Mouse (Mus musculus): ENCODE results near the gene Zdhhc1. TPM values are rescaled to one million over a fixed set of nuclear protein-coding genes. Genes with fewer than 3 reads are reported as not detected.

The Zdhhc1 gene
- polyA plus RNA-seq, 1 experiment from 2014 or later: 18.5 TPM

GRCm38 (mm10) chr8:105472414-105472932, 24.2 kb downstream of the Zdhhc1 start:
- peaks cover 10% of the 10 kb centered on the region for H3K36me3 ChIP-seq (replicated peaks)
- peaks cover 88% of the 10 kb centered on the region for H3K4me1 ChIP-seq
- peaks cover 71% of the 10 kb centered on the region for H3K27me3 ChIP-seq (ENCODE audit: poor library complexity, severe bottlenecking)
- DNase-seq (ENCODE audit: extremely low spot score, low spot score): peak; percentile 35
- H3K4me3 ChIP-seq: peak overlapping the region; percentile 18; the same call in 1 of the 2 replicates
- 7% methylated on average over 23 of the region's 23 CpGs for WGBS
- no peaks in the 10 kb centered on the region for H3K9me3 ChIP-seq
- peak overlapping the region; percentile 49 for H3K27ac ChIP-seq

GRCm38 (mm10) chr8:105471314-105472015, 25.2 kb downstream of the Zdhhc1 start, which contains the start of gene Tppp3:
Gene Tppp3 (minus strand): TSS chr8:105471526.
- peak; percentile 94 for DNase-seq (ENCODE audit: extremely low spot score, low spot score)
- Histone ChIP-seq H3K4me1 (peaks cover 81% of the 10 kb centered on the region), H3K4me3 (peak within 1 kb of the TSS; percentile 51), H3K36me3 (replicated peaks) (peaks cover 13% of the 10 kb centered on the region), H3K9me3 (no peaks in the 10 kb centered on the region), H3K27ac (peak within 1 kb of the TSS; percentile 79), H3K27me3 (ENCODE audit: poor library complexity, severe bottlenecking) (peaks cover 69% of the 10 kb centered on the region)
- WGBS: 3% methylated on average over 25 of the region's 25 CpGs

GRCm38 (mm10) chr8:105470681-105471313, 25.9 kb downstream of the Zdhhc1 start:
- peak overlapping the region; percentile 79 for H3K27ac ChIP-seq
- H3K27me3 ChIP-seq (ENCODE audit: poor library complexity, severe bottlenecking): peaks cover 63% of the 10 kb centered on the region

GRCm38 (mm10) chr8:105470262-105470661, 26.4 kb downstream of the Zdhhc1 start:
- Histone ChIP-seq H3K36me3 (replicated peaks) (peaks cover 9% of the 10 kb centered on the region), H3K27me3 (ENCODE audit: poor library complexity, severe bottlenecking) (peaks cover 58% of the 10 kb centered on the region), H3K4me1 (peaks cover 71% of the 10 kb centered on the region), H3K9me3 (no peaks in the 10 kb centered on the region), H3K27ac (0 out of 2 replicates have a peak overlapping the region, but pooled peaks have one; percentile 79), H3K4me3 (peak overlapping the region; percentile 51; the same call in 1 of the 2 replicates)
- 85% methylated on average over 5 of the region's 5 CpGs for WGBS
- no peak for DNase-seq (ENCODE audit: extremely low spot score, low spot score)

More at GRCm38 (mm10) chr8:105470681-105471313, 25.9 kb downstream of the Zdhhc1 start:
- DNase-seq (ENCODE audit: extremely low spot score, low spot score): no peak
- Histone ChIP-seq H3K36me3 (replicated peaks) (peaks cover 11% of the 10 kb centered on the region), H3K4me1 (peaks cover 76% of the 10 kb centered on the region), H3K4me3 (peak overlapping the region; percentile 51), H3K9me3 (no peaks in the 10 kb centered on the region)
- 21% methylated on average over 11 of the region's 11 CpGs for WGBS

GRCm38 (mm10) chr8:105469816-105470215, 26.9 kb downstream of the Zdhhc1 start:
- peaks cover 9% of the 10 kb centered on the region for H3K36me3 ChIP-seq (replicated peaks)
- 98% methylated on average over 5 of the region's 5 CpGs for WGBS
- no peaks in the 10 kb centered on the region for H3K9me3 ChIP-seq
- peaks cover 53% of the 10 kb centered on the region for H3K27me3 ChIP-seq (ENCODE audit: poor library complexity, severe bottlenecking)
- peaks cover 68% of the 10 kb centered on the region for H3K4me1 ChIP-seq
- peak overlapping the region; percentile 51; the same call in 1 of the 2 replicates for H3K4me3 ChIP-seq
- DNase-seq (ENCODE audit: extremely low spot score, low spot score): no peak
- peak overlapping the region; percentile 69; the same call in 1 of the 2 replicates for H3K27ac ChIP-seq

GRCm38 (mm10) chr8:105469041-105469695, 27.5 kb downstream of the Zdhhc1 start:
- DNase-seq (ENCODE audit: extremely low spot score, low spot score): peak; percentile 63
- no peak overlapping the region for H3K4me3 ChIP-seq
- peak overlapping the region; percentile 69 for H3K27ac ChIP-seq
- H3K27me3 ChIP-seq (ENCODE audit: poor library complexity, severe bottlenecking): peaks cover 47% of the 10 kb centered on the region
- WGBS: 37% methylated on average over 6 of the region's 6 CpGs
- peaks cover 68% of the 10 kb centered on the region for H3K4me1 ChIP-seq
- H3K36me3 ChIP-seq (replicated peaks): peaks cover 9% of the 10 kb centered on the region
- H3K9me3 ChIP-seq: no peaks in the 10 kb centered on the region

GRCm38 (mm10) chr8:105468002-105468720, 28.5 kb downstream of the Zdhhc1 start:
- Histone ChIP-seq H3K36me3 (replicated peaks) (peaks cover 9% of the 10 kb centered on the region), H3K27me3 (ENCODE audit: poor library complexity, severe bottlenecking) (peaks cover 37% of the 10 kb centered on the region), H3K9me3 (no peaks in the 10 kb centered on the region), H3K27ac (0 out of 2 replicates have a peak overlapping the region, but pooled peaks have one; percentile 20), H3K4me3 (no peak overlapping the region), H3K4me1 (peaks cover 68% of the 10 kb centered on the region)
- DNase-seq (ENCODE audit: extremely low spot score, low spot score): no peak
- 91% methylated on average over 27 of the region's 27 CpGs for WGBS

GRCm38 (mm10) chr8:105467396-105467985, 29.2 kb downstream of the Zdhhc1 start:
- peaks cover 64% of the 10 kb centered on the region for H3K4me1 ChIP-seq
- no peaks in the 10 kb centered on the region for H3K9me3 ChIP-seq
- DNase-seq (ENCODE audit: extremely low spot score, low spot score): no peak
- no peak overlapping the region for H3K27ac ChIP-seq
- peaks cover 30% of the 10 kb centered on the region for H3K27me3 ChIP-seq (ENCODE audit: poor library complexity, severe bottlenecking)
- H3K36me3 ChIP-seq (replicated peaks): peaks cover 9% of the 10 kb centered on the region; the same call in 1 of the 2 replicates
- H3K4me3 ChIP-seq: no peak overlapping the region
- 94% methylated on average over 10 of the region's 10 CpGs for WGBS

GRCm38 (mm10) chr8:105466700-105467291, 29.9 kb downstream of the Zdhhc1 start:
- Histone ChIP-seq H3K36me3 (replicated peaks) (peaks cover 9% of the 10 kb centered on the region; the same call in 1 of the 2 replicates), H3K9me3 (no peaks in the 10 kb centered on the region), H3K4me1 (peaks cover 57% of the 10 kb centered on the region), H3K4me3 (no peak overlapping the region), H3K27ac (no peak overlapping the region), H3K27me3 (ENCODE audit: poor library complexity, severe bottlenecking) (peaks cover 23% of the 10 kb centered on the region)
- DNase-seq (ENCODE audit: extremely low spot score, low spot score): no peak
- 87% methylated on average over 7 of the region's 7 CpGs for WGBS

GRCm38 (mm10) chr8:105466246-105466645, 30.5 kb downstream of the Zdhhc1 start:
- Histone ChIP-seq H3K36me3 (replicated peaks) (peaks cover 9% of the 10 kb centered on the region; the same call in 1 of the 2 replicates), H3K9me3 (no peaks in the 10 kb centered on the region), H3K27ac (no peak overlapping the region), H3K4me1 (peaks cover 52% of the 10 kb centered on the region), H3K27me3 (ENCODE audit: poor library complexity, severe bottlenecking) (peaks cover 18% of the 10 kb centered on the region), H3K4me3 (no peak overlapping the region)
- 86% methylated on average over 6 of the region's 6 CpGs for WGBS
- no peak for DNase-seq (ENCODE audit: extremely low spot score, low spot score)

- Histone ChIP-seq H3K4me1 (peaks cover 35% of the 10 kb centered on the region), H3K4me3 (no peak overlapping the region), H3K36me3 (replicated peaks) (peaks cover 9% of the 10 kb centered on the region; the same call in 1 of the 2 replicates), H3K27me3 (ENCODE audit: poor library complexity, severe bottlenecking) (0 out of 2 replicates have a peak, but pooled peaks cover 6% of the 10 kb centered on the region), H3K27ac (peak overlapping the region; percentile 13), H3K9me3 (no peaks in the 10 kb centered on the region)
- no peak for DNase-seq (ENCODE audit: extremely low spot score, low spot score)
- 82% methylated on average over 7 of the region's 7 CpGs for WGBS
These were observed 32.1 kb downstream of the Zdhhc1 start for GRCm38 (mm10) chr8:105464595-105464994.

Measured in forebrain, embryonic 10.5 days (tissue).